Mouse (Mus musculus) megakaryocyte progenitor cell, adult 5-6 weeks (primary cell): ENCODE data around the gene Olfr985. TPM values are rescaled to one million over a fixed set of nuclear protein-coding genes. Genes with fewer than 3 reads are reported as not detected.

Experiments
- ATAC-seq: replicated peaks from 2 replicates; pipeline ENCODE4 v1.8.0; 2016; ENCODE audit warnings: mild to moderate bottlenecking, moderate TSS enrichment, inconsistent platforms; ENCODE audit not compliant: poor library complexity
- total RNA-seq, 2 experiments: library from RNA; stranded (forward) in 1 of 2; stranded (reverse) in 1 of 2; fragments of 157-497, 149-512 nt in 1 of 2; fragments of 200-1000 nt in 1 of 2; gene quantifications; 2 replicates each; pipeline versions ENCODE4 v1.2.3 to v1.2.4; 2015 to 2017

Olfr985 gene
- total RNA-seq (2015) (not detected in 2 replicates), total RNA-seq (2017) (not detected in 2 replicates)

GRCm38 (mm10) chr9:40130084-40130483, at the start of gene Olfr985:
Gene Olfr985, minus strand, starts transcription at chr9:40130184.
- ATAC-seq, result no peak

GRCm38 (mm10) chr9:40177017-40177416, 47.0 kb upstream of the Olfr985 start:
- ATAC-seq, result no peak

GRCm38 (mm10) chr9:40166446-40166845, 36.5 kb upstream of the Olfr985 start:
- ATAC-seq, result no peak

- no peak for ATAC-seq
Measured at GRCm38 (mm10) chr9:40155118-40155644, 25.2 kb upstream of the Olfr985 start.

- no peak for ATAC-seq
Measured at GRCm38 (mm10) chr9:40141544-40141943, 11.6 kb upstream of the Olfr985 start.

GRCm38 (mm10) chr9:40139484-40139883, 9.5 kb upstream of the Olfr985 start:
- no peak for ATAC-seq

GRCm38 (mm10) chr9:40136987-40137688, 7.2 kb upstream of the Olfr985 start:
- peak; percentile 98 for ATAC-seq

- ATAC-seq, result no peak
Measured at GRCm38 (mm10) chr9:40130556-40130955, 572 bp upstream of the Olfr985 start.

GRCm38 (mm10) chr9:40117287-40117659, 12.7 kb downstream of the Olfr985 start:
- peak; percentile 20; the same call in 1 of the 2 replicates for ATAC-seq

- ATAC-seq, result peak; percentile 100
Measured at GRCm38 (mm10) chr9:40116645-40117286, 13.2 kb downstream of the Olfr985 start.

- ATAC-seq, result no peak
Measured at GRCm38 (mm10) chr9:40114106-40114505, 15.9 kb downstream of the Olfr985 start, which contains the start of gene Olfr984. Gene Olfr984, minus strand, starts transcription at chr9:40114206.

- ATAC-seq, result no peak
Measured at GRCm38 (mm10) chr9:40094769-40095168, 35.2 kb downstream of the Olfr985 start.

- ATAC-seq, result no peak
Measured at GRCm38 (mm10) chr9:40093495-40093894, 36.5 kb downstream of the Olfr985 start, which contains the start of gene Olfr983. Gene Olfr983, minus strand, starts transcription at chr9:40093595.

Other genes with a start within 250 kb of the Olfr985 start
- not detected in 2 replicates for gene Olfr229, start 222.8 kb downstream of the Olfr985 start, total RNA-seq (2015)
- gene Olfr229, start 222.8 kb downstream of the Olfr985 start, total RNA-seq (2017), result not detected in 2 replicates
- not detected in 2 replicates for gene Olfr974, start 192.7 kb downstream of the Olfr985 start, total RNA-seq (2015)
- not detected in 2 replicates for gene Olfr974, start 192.7 kb downstream of the Olfr985 start, total RNA-seq (2017)
- not detected in 2 replicates for gene Olfr975, start 178.1 kb downstream of the Olfr985 start, total RNA-seq (2015)
- gene Olfr975, start 178.1 kb downstream of the Olfr985 start, total RNA-seq (2017), result not detected in 2 replicates
- not detected in 2 replicates for gene Olfr976, start 169.1 kb downstream of the Olfr985 start, total RNA-seq (2015)
- gene Olfr976, start 169.1 kb downstream of the Olfr985 start, total RNA-seq (2017), result not detected in 2 replicates
- not detected in 2 replicates for gene Olfr978, start 138.1 kb downstream of the Olfr985 start, total RNA-seq (2015)
- gene Olfr978, start 138.1 kb downstream of the Olfr985 start, total RNA-seq (2017), result not detected in 2 replicates
- not detected in 2 replicates for gene Olfr979, start 126.7 kb downstream of the Olfr985 start, total RNA-seq (2015)
- gene Olfr979, start 126.7 kb downstream of the Olfr985 start, total RNA-seq (2017), result not detected in 2 replicates
- gene Olfr980, start 120.6 kb downstream of the Olfr985 start, total RNA-seq (2015), result not detected in 2 replicates
- not detected in 2 replicates for gene Olfr980, start 120.6 kb downstream of the Olfr985 start, total RNA-seq (2017)
- not detected in 2 replicates for gene Olfr981, start 108.7 kb downstream of the Olfr985 start, total RNA-seq (2015)
- not detected in 2 replicates for gene Olfr981, start 108.7 kb downstream of the Olfr985 start, total RNA-seq (2017)
- gene Olfr982, start 56.4 kb downstream of the Olfr985 start, total RNA-seq (2015), result not detected in 2 replicates
- not detected in 2 replicates for gene Olfr982, start 56.4 kb downstream of the Olfr985 start, total RNA-seq (2017)
- gene Olfr983, start 36.6 kb downstream of the Olfr985 start, total RNA-seq (2015), result not detected in 2 replicates
- not detected in 2 replicates for gene Olfr983, start 36.6 kb downstream of the Olfr985 start, total RNA-seq (2017)
- not detected in 2 replicates for gene Olfr984, start 16.0 kb downstream of the Olfr985 start, total RNA-seq (2015)
- gene Olfr984, start 16.0 kb downstream of the Olfr985 start, total RNA-seq (2017), result not detected in 2 replicates
- gene Tmem225, start 17.9 kb upstream of the Olfr985 start, total RNA-seq (2015), result not detected in 2 replicates
- not detected in 2 replicates for gene Tmem225, start 17.9 kb upstream of the Olfr985 start, total RNA-seq (2017)
- not detected in 2 replicates for gene Olfr986, start 50.7 kb upstream of the Olfr985 start, total RNA-seq (2015)
- gene Olfr986, start 50.7 kb upstream of the Olfr985 start, total RNA-seq (2017), result not detected in 2 replicates
- 3.0 and 4.6 TPM in 2 replicates for gene Zfp202, start 62.1 kb upstream of the Olfr985 start, total RNA-seq (2015)
- 2.3 and 4.9 TPM in 2 replicates for gene Zfp202, start 62.1 kb upstream of the Olfr985 start, total RNA-seq (2017)
- gene Scn3b, start 139.0 kb upstream of the Olfr985 start, total RNA-seq (2015), result 0.17 TPM in 1 of 2 replicates, not detected in the other
- gene Scn3b, start 139.0 kb upstream of the Olfr985 start, total RNA-seq (2017), result 0.10 TPM in 1 of 2 replicates, not detected in the other